Mouse (Mus musculus): ENCODE measurements at regions not wholly inside any gene's neighbourhood (a gene's known extent, or its start where the extent isn't known, plus 50 kb on each side); places are given as distances from the start of the nearest gene placed in this dataset.
"Not testable (repeated sequence)": the region's sequence is repeated elsewhere in the genome, so short reads cannot be mapped to it uniquely, and the experiment has no call there.

GRCm38 (mm10) chr11:94882687-94883383, 53.2 kb upstream of the Col1a1 start:
- H3K27ac ChIP-seq: peak overlapping the region; percentile 99
- H3K9ac ChIP-seq (replicated peaks): peak overlapping the region; percentile 45
- H3K27me3 ChIP-seq: 0 out of 2 replicates have a peak, but pooled peaks cover 6% of the 10 kb centered on the region
- no peaks in the 10 kb centered on the region for H3K9me3 ChIP-seq
- H3K4me1 ChIP-seq (replicated peaks): peaks cover 50% of the 10 kb centered on the region
- peak; percentile 8; the same call in 1 of the 2 replicates for ATAC-seq (ENCODE audit: insufficient number of reproducible peaks, insufficient read depth, low FRiP score, low TSS enrichment, low read depth)
- peak overlapping the region; percentile 21 for H3K4me3 ChIP-seq (replicated peaks)
- WGBS: 2% methylated on average over 19 of the region's 19 CpGs
- H3K4me2 ChIP-seq: peak overlapping the region; percentile 51
- no peaks in the 10 kb centered on the region for H3K36me3 ChIP-seq

GRCm38 (mm10) chr11:94881982-94882686, 53.9 kb upstream of the Col1a1 start:
- Histone ChIP-seq H3K4me2 (peak overlapping the region; percentile 51), H3K9ac (replicated peaks) (peak overlapping the region; percentile 51), H3K27me3 (0 out of 2 replicates have a peak, but pooled peaks cover 6% of the 10 kb centered on the region), H3K9me3 (no peaks in the 10 kb centered on the region), H3K36me3 (no peaks in the 10 kb centered on the region), H3K4me3 (replicated peaks) (peak overlapping the region; percentile 21), H3K4me1 (replicated peaks) (peaks cover 56% of the 10 kb centered on the region), H3K27ac (peak overlapping the region; percentile 99)
- 6% methylated on average over 9 of the region's 9 CpGs for WGBS
- peak; percentile 68 for ATAC-seq (ENCODE audit: insufficient number of reproducible peaks, insufficient read depth, low FRiP score, low TSS enrichment, low read depth)

- ATAC-seq (ENCODE audit: insufficient number of reproducible peaks, insufficient read depth, low FRiP score, low TSS enrichment, low read depth): peak; percentile 37; the same call in 1 of the 2 replicates
- H3K4me2 ChIP-seq: peak overlapping the region; percentile 51
- WGBS: 2% methylated on average over 27 of the region's 27 CpGs
- H3K4me3 ChIP-seq (replicated peaks): peak overlapping the region; percentile 1; the same call in 1 of the 2 replicates
- H3K27me3 ChIP-seq: 0 out of 2 replicates have a peak, but pooled peaks cover 6% of the 10 kb centered on the region
- H3K9me3 ChIP-seq: no peaks in the 10 kb centered on the region
- H3K9ac ChIP-seq (replicated peaks): peak overlapping the region; percentile 51
- H3K36me3 ChIP-seq: no peaks in the 10 kb centered on the region
- peak overlapping the region; percentile 99 for H3K27ac ChIP-seq
- peaks cover 64% of the 10 kb centered on the region for H3K4me1 ChIP-seq (replicated peaks)
Observed at GRCm38 (mm10) chr11:94880896-94881840, 54.9 kb upstream of the Col1a1 start.

GRCm38 (mm10) chr11:94876707-94877106, 59.3 kb upstream of the Col1a1 start:
- no peak for ATAC-seq (ENCODE audit: insufficient number of reproducible peaks, insufficient read depth, low FRiP score, low TSS enrichment, low read depth)
- H3K27ac ChIP-seq: peak overlapping the region; percentile 65; the same call in 1 of the 2 replicates
- 0% methylated on average over 1 of the region's 1 CpGs for WGBS

GRCm38 (mm10) chr11:94875026-94875425, 61.0 kb upstream of the Col1a1 start:
- WGBS: 47% methylated on average over 7 of the region's 7 CpGs
- no peak for ATAC-seq (ENCODE audit: insufficient number of reproducible peaks, insufficient read depth, low FRiP score, low TSS enrichment, low read depth)
- H3K27me3 ChIP-seq: peaks cover 12% of the 10 kb centered on the region; the same call in 1 of the 2 replicates
- H3K36me3 ChIP-seq: no peaks in the 10 kb centered on the region
- H3K4me3 ChIP-seq (replicated peaks): no peak overlapping the region
- H3K4me1 ChIP-seq (replicated peaks): peaks cover 55% of the 10 kb centered on the region
- H3K9ac ChIP-seq (replicated peaks): no peak overlapping the region
- no peak overlapping the region; the same call in 1 of the 2 replicates for H3K27ac ChIP-seq
- no peak overlapping the region for H3K4me2 ChIP-seq
- H3K9me3 ChIP-seq: no peaks in the 10 kb centered on the region

More at GRCm38 (mm10) chr11:94876707-94877106, 59.3 kb upstream of the Col1a1 start:
- Histone ChIP-seq H3K9me3 (no peaks in the 10 kb centered on the region), H3K27me3 (peaks cover 12% of the 10 kb centered on the region; the same call in 1 of the 2 replicates), H3K4me2 (no peak overlapping the region), H3K4me3 (replicated peaks) (no peak overlapping the region), H3K4me1 (replicated peaks) (peaks cover 67% of the 10 kb centered on the region), H3K9ac (replicated peaks) (no peak overlapping the region), H3K36me3 (no peaks in the 10 kb centered on the region)

GRCm38 (mm10) chr11:94874155-94874561, 61.9 kb upstream of the Col1a1 start:
- Histone ChIP-seq H3K9ac (replicated peaks) (0 out of 2 replicates have a peak overlapping the region, but pooled peaks have one; percentile 1), H3K27ac (peak overlapping the region; percentile 83), H3K4me1 (replicated peaks) (peaks cover 55% of the 10 kb centered on the region), H3K9me3 (no peaks in the 10 kb centered on the region), H3K27me3 (peaks cover 12% of the 10 kb centered on the region; the same call in 1 of the 2 replicates), H3K36me3 (no peaks in the 10 kb centered on the region), H3K4me2 (peak overlapping the region; percentile 58), H3K4me3 (replicated peaks) (no peak overlapping the region)
- no peak for ATAC-seq (ENCODE audit: insufficient number of reproducible peaks, insufficient read depth, low FRiP score, low TSS enrichment, low read depth)
- 7% methylated on average over 7 of the region's 7 CpGs for WGBS

GRCm38 (mm10) chr11:94873693-94874092, 62.3 kb upstream of the Col1a1 start:
- H3K4me3 ChIP-seq (replicated peaks): no peak overlapping the region
- no peaks in the 10 kb centered on the region for H3K9me3 ChIP-seq
- 0 out of 2 replicates have a peak overlapping the region, but pooled peaks have one; percentile 1 for H3K9ac ChIP-seq (replicated peaks)
- ATAC-seq (ENCODE audit: insufficient number of reproducible peaks, insufficient read depth, low FRiP score, low TSS enrichment, low read depth): no peak
- H3K36me3 ChIP-seq: no peaks in the 10 kb centered on the region
- peak overlapping the region; percentile 83 for H3K27ac ChIP-seq
- peaks cover 12% of the 10 kb centered on the region; the same call in 1 of the 2 replicates for H3K27me3 ChIP-seq
- WGBS: 5% methylated on average over 7 of the region's 7 CpGs
- peak overlapping the region; percentile 58 for H3K4me2 ChIP-seq
- peaks cover 55% of the 10 kb centered on the region for H3K4me1 ChIP-seq (replicated peaks)

- 1% methylated on average over 19 of the region's 19 CpGs for WGBS
- Histone ChIP-seq H3K4me2 (peak overlapping the region; percentile 58), H3K9ac (replicated peaks) (peak overlapping the region; percentile 50), H3K27ac (peak overlapping the region; percentile 83), H3K4me1 (replicated peaks) (peaks cover 49% of the 10 kb centered on the region), H3K4me3 (replicated peaks) (peak overlapping the region; percentile 24), H3K36me3 (no peaks in the 10 kb centered on the region), H3K27me3 (peaks cover 12% of the 10 kb centered on the region; the same call in 1 of the 2 replicates), H3K9me3 (no peaks in the 10 kb centered on the region)
- peak; percentile 40 for ATAC-seq (ENCODE audit: insufficient number of reproducible peaks, insufficient read depth, low FRiP score, low TSS enrichment, low read depth)
Observed at GRCm38 (mm10) chr11:94872921-94873320, 63.1 kb upstream of the Col1a1 start.

GRCm38 (mm10) chr11:94870341-94870740, 65.7 kb upstream of the Col1a1 start:
- Histone ChIP-seq H3K4me3 (replicated peaks) (no peak overlapping the region), H3K9me3 (no peaks in the 10 kb centered on the region), H3K27me3 (peaks cover 12% of the 10 kb centered on the region; the same call in 1 of the 2 replicates), H3K36me3 (no peaks in the 10 kb centered on the region), H3K4me1 (replicated peaks) (peaks cover 29% of the 10 kb centered on the region), H3K9ac (replicated peaks) (no peak overlapping the region), H3K27ac (no peak overlapping the region), H3K4me2 (no peak overlapping the region)
- peak; percentile 20; the same call in 1 of the 2 replicates for ATAC-seq (ENCODE audit: insufficient number of reproducible peaks, insufficient read depth, low FRiP score, low TSS enrichment, low read depth)
- WGBS: 6% methylated on average over 1 of the region's 1 CpGs

- peak; percentile 57 for ATAC-seq (ENCODE audit: insufficient number of reproducible peaks, insufficient read depth, low FRiP score, low TSS enrichment, low read depth)
- not testable (repeated sequence) for H3K9me3 ChIP-seq; H3K36me3 ChIP-seq; H3K9ac ChIP-seq (replicated peaks); H3K4me2 ChIP-seq; H3K27me3 ChIP-seq; H3K4me3 ChIP-seq (replicated peaks); H3K27ac ChIP-seq
- 21% methylated on average over 4 of the region's 4 CpGs for WGBS
- peaks cover 26% of the 10 kb centered on the region for H3K4me1 ChIP-seq (replicated peaks)
Observed at GRCm38 (mm10) chr11:94869866-94870265, 66.2 kb upstream of the Col1a1 start.

Measured in limb, embryonic 12.5 days (tissue).